ENCODE assay signal across 17 mouse cellular contexts in genomic region chr1:162100961-162101830, GRCm38 (mm10).
DNase-seq lines count a peak whose midpoint lies in the region; ATAC-seq lines count a peak whose summit lies in the region.
"Had no signal": no experiment of that assay in that cellular context is flagged by ENCODE, and none has a peak within 500 bp of the region (broad histone marks: within the 10 kb centered on the region; RNA-seq: fewer than 3 reads in every experiment).

No protein-coding gene starts in this region.

- 83% methylated on average over 10 of the region's 10 CpGs for WGBS in heart, embryonic 12.5 days
- WGBS in neural tube, embryonic 13.5 days, result 73% methylated on average over 10 of the region's 10 CpGs
- WGBS in limb, embryonic 10.5 days, result 79% methylated on average over 10 of the region's 10 CpGs

- H3K4me3 ChIP-seq in heart, embryonic 12.5 days, result no peak overlapping the region
- no peak overlapping the region for H3K4me3 ChIP-seq in neural tube, embryonic 13.5 days
- no peak overlapping the region for H3K4me3 ChIP-seq in limb, embryonic 10.5 days
- H3K4me3 ChIP-seq: forebrain, embryonic 10.5 days; liver, embryonic 13.5 days had no signal

- peak; percentile 78 for DNase-seq in heart, adult 11 months
- no peak for DNase-seq in neural tube, embryonic 10.5 days (ENCODE audit: extremely low spot score, low spot score)
- DNase-seq in limb, embryonic 10.5 days (ENCODE audit: low spot score), result peak; percentile 28
- DNase-seq in left cerebral cortex, adult 18-20 months (ENCODE audit: low spot score in 2 of 2), result no peak
- no peak for DNase-seq in cerebellum, adult 18-20 months
- DNase-seq in layer of hippocampus, adult 11-12 months (ENCODE audit: low spot score), result no peak
- DNase-seq: adrenal gland, postnatal 36 days; cerebellum, postnatal 14 days; heart, postnatal 4 days; liver, embryonic 13.5 days; right cerebral cortex, adult 18-20 months; spleen, adult 18-20 months had no signal

- H3K27ac ChIP-seq in heart, embryonic 12.5 days (ENCODE audit: poor library complexity, severe bottlenecking), result no peak overlapping the region
- H3K27ac ChIP-seq in neural tube, embryonic 13.5 days (replicated peaks), result 0 out of 2 replicates have a peak overlapping the region, but pooled peaks have one; percentile 19
- peak overlapping the region; percentile 77 for H3K27ac ChIP-seq in limb, embryonic 10.5 days
- H3K27ac ChIP-seq: forebrain, embryonic 10.5 days; liver, embryonic 13.5 days had no signal

- no peaks in the 10 kb centered on the region for H3K4me1 ChIP-seq in heart, embryonic 12.5 days (replicated peaks)
- H3K4me1 ChIP-seq in neural tube, embryonic 13.5 days (replicated peaks), result 0 out of 2 replicates have a peak, but pooled peaks cover 5% of the 10 kb centered on the region
- peaks cover 25% of the 10 kb centered on the region for H3K4me1 ChIP-seq in limb, embryonic 10.5 days
- H3K4me1 ChIP-seq: forebrain, embryonic 10.5 days had no signal

- H3K27me3 ChIP-seq in heart, embryonic 12.5 days (replicated peaks), result no peaks in the 10 kb centered on the region
- H3K27me3 ChIP-seq in neural tube, embryonic 13.5 days, result no peaks in the 10 kb centered on the region
- no peaks in the 10 kb centered on the region for H3K27me3 ChIP-seq in limb, embryonic 10.5 days (ENCODE audit: low read depth, poor library complexity, severe bottlenecking)
- H3K27me3 ChIP-seq: liver, embryonic 13.5 days had no signal

- H3K4me2 ChIP-seq in heart, embryonic 12.5 days, result no peak overlapping the region
- H3K4me2 ChIP-seq in neural tube, embryonic 13.5 days, result no peak overlapping the region
- H3K4me2 ChIP-seq: liver, embryonic 13.5 days had no signal

- no peaks in the 10 kb centered on the region for H3K9me3 ChIP-seq in heart, embryonic 12.5 days (replicated peaks)
- H3K9me3 ChIP-seq in neural tube, embryonic 13.5 days, result no peaks in the 10 kb centered on the region
- H3K9me3 ChIP-seq in limb, embryonic 10.5 days (replicated peaks), result no peaks in the 10 kb centered on the region
- H3K9me3 ChIP-seq: forebrain, embryonic 10.5 days; liver, embryonic 13.5 days had no signal

- H3K36me3 ChIP-seq in heart, embryonic 12.5 days, result no peaks in the 10 kb centered on the region
- H3K36me3 ChIP-seq in neural tube, embryonic 13.5 days, result no peaks in the 10 kb centered on the region
- H3K36me3 ChIP-seq in limb, embryonic 10.5 days, result no peaks in the 10 kb centered on the region
- H3K36me3 ChIP-seq: forebrain, embryonic 10.5 days; liver, embryonic 13.5 days had no signal

- H3K9ac ChIP-seq in heart, embryonic 12.5 days, result no peak overlapping the region
- no peak overlapping the region for H3K9ac ChIP-seq in neural tube, embryonic 13.5 days
- H3K9ac ChIP-seq: liver, embryonic 13.5 days had no signal

- ATAC-seq in heart, embryonic 12.5 days (ENCODE audit: insufficient number of reproducible peaks, low FRiP score), result no peak
- no peak for ATAC-seq in neural tube, embryonic 13.5 days (ENCODE audit: low read depth)
- ATAC-seq: activated CD4-positive, CD25-positive, alpha-beta regulatory T cell, adult 4 months; lung, postnatal 0 days had no signal

Comparison
In these comparisons a context has a peak if more than half of its experiments do, and no peak if none do; other contexts are left out.
1. DNase-seq: peak in heart, adult 11 months (single experiment) and limb, embryonic 10.5 days (single experiment); none in neural tube, embryonic 10.5 days (single experiment), left cerebral cortex, adult 18-20 months (0 of 2), cerebellum, adult 18-20 months (0 of 2) and layer of hippocampus, adult 11-12 months (single experiment).